Mouse (Mus musculus): Measurements from ENCODE around the gene 2310039H08Rik. TPM values are rescaled to one million over a fixed set of nuclear protein-coding genes. Genes with fewer than 3 reads are reported as not detected.

The 2310039H08Rik gene
- polyA plus RNA-seq, 1 experiment from 2014 or later = 60.2 TPM

GRCm38 (mm10) chr17:46771616-46772015 is 819 bp upstream of the 2310039H08Rik start:
- H3K4me1 ChIP-seq (replicated peaks; ENCODE audit: control insufficient read depth, insufficient read depth, low read length) = peaks cover 21% of the 10 kb centered on the region
- ATAC-seq (ENCODE audit: low read depth) = no peak
- no peaks in the 10 kb centered on the region for H3K27me3 ChIP-seq (ENCODE audit: control insufficient read depth, insufficient read depth, low read depth, low read length)
- peaks cover 17% of the 10 kb centered on the region for H3K36me3 ChIP-seq (ENCODE audit: control insufficient read depth, insufficient read depth, low read length)
- peak overlapping the region; percentile 89 for H3K9ac ChIP-seq (ENCODE audit: low read length)
- H3K27ac ChIP-seq (ENCODE audit: low read length) = peak overlapping the region; percentile 90; the same call in 1 of the 2 replicates
- peak overlapping the region; percentile 71 for H3K4me2 ChIP-seq (ENCODE audit: low read depth, low read length)
- peak overlapping the region; percentile 97 for H3K4me3 ChIP-seq (ENCODE audit: low read length)
- no peaks in the 10 kb centered on the region for H3K9me3 ChIP-seq (ENCODE audit: control insufficient read depth, low read length)
- WGBS = 46% methylated on average over 17 of the region's 17 CpGs

GRCm38 (mm10) chr17:46772038-46772403 is 414 bp upstream of the 2310039H08Rik start:
- Histone ChIP-seq H3K27me3 (ENCODE audit: control insufficient read depth, insufficient read depth, low read depth, low read length) (no peaks in the 10 kb centered on the region), H3K4me1 (replicated peaks; ENCODE audit: control insufficient read depth, insufficient read depth, low read length) (peaks cover 21% of the 10 kb centered on the region), H3K27ac (ENCODE audit: low read length) (peak overlapping the region; percentile 90), H3K4me2 (ENCODE audit: low read depth, low read length) (peak overlapping the region; percentile 71), H3K36me3 (ENCODE audit: control insufficient read depth, insufficient read depth, low read length) (peaks cover 21% of the 10 kb centered on the region), H3K9me3 (ENCODE audit: control insufficient read depth, low read length) (no peaks in the 10 kb centered on the region), H3K4me3 (ENCODE audit: low read length) (peak overlapping the region; percentile 97), H3K9ac (ENCODE audit: low read length) (peak overlapping the region; percentile 89)
- 2% methylated on average over 5 of the region's 5 CpGs for WGBS
- ATAC-seq (ENCODE audit: low read depth) = peak; percentile 32

- H3K4me2 ChIP-seq (ENCODE audit: low read depth, low read length) = peak overlapping the region; percentile 71
- H3K27ac ChIP-seq (ENCODE audit: low read length) = peak overlapping the region; percentile 90
- peak overlapping the region; percentile 97 for H3K4me3 ChIP-seq (ENCODE audit: low read length)
- peak; percentile 2; the same call in 1 of the 2 replicates for ATAC-seq (ENCODE audit: low read depth)
- H3K36me3 ChIP-seq (ENCODE audit: control insufficient read depth, insufficient read depth, low read length) = peaks cover 36% of the 10 kb centered on the region
- no peaks in the 10 kb centered on the region for H3K27me3 ChIP-seq (ENCODE audit: control insufficient read depth, insufficient read depth, low read depth, low read length)
- no peaks in the 10 kb centered on the region for H3K9me3 ChIP-seq (ENCODE audit: control insufficient read depth, low read length)
- H3K4me1 ChIP-seq (replicated peaks; ENCODE audit: control insufficient read depth, insufficient read depth, low read length) = peaks cover 21% of the 10 kb centered on the region
- peak overlapping the region; percentile 89 for H3K9ac ChIP-seq (ENCODE audit: low read length)
- 6% methylated on average over 19 of the region's 20 CpGs for WGBS
These were observed 1.1 kb downstream of the 2310039H08Rik start for GRCm38 (mm10) chr17:46773278-46774130.

- Histone ChIP-seq H3K4me3 (ENCODE audit: low read length) (0 out of 2 replicates have a peak overlapping the region, but pooled peaks have one; percentile 6), H3K9me3 (ENCODE audit: control insufficient read depth, low read length) (no peaks in the 10 kb centered on the region), H3K4me1 (replicated peaks; ENCODE audit: control insufficient read depth, insufficient read depth, low read length) (peaks cover 21% of the 10 kb centered on the region), H3K27ac (ENCODE audit: low read length) (no peak overlapping the region), H3K27me3 (ENCODE audit: control insufficient read depth, insufficient read depth, low read depth, low read length) (no peaks in the 10 kb centered on the region), H3K36me3 (ENCODE audit: control insufficient read depth, insufficient read depth, low read length) (peaks cover 41% of the 10 kb centered on the region), H3K9ac (ENCODE audit: low read length) (no peak overlapping the region), H3K4me2 (ENCODE audit: low read depth, low read length) (peak overlapping the region; percentile 71)
- WGBS = 47% methylated on average over 2 of the region's 2 CpGs
- ATAC-seq (ENCODE audit: low read depth) = no peak
These were observed 1.7 kb downstream of the 2310039H08Rik start for GRCm38 (mm10) chr17:46774131-46774472.

GRCm38 (mm10) chr17:46775070-46775469 is 2.6 kb downstream of the 2310039H08Rik start:
- 85% methylated on average over 9 of the region's 9 CpGs for WGBS
- H3K4me1 ChIP-seq (replicated peaks; ENCODE audit: control insufficient read depth, insufficient read depth, low read length) = peaks cover 21% of the 10 kb centered on the region
- H3K9me3 ChIP-seq (ENCODE audit: control insufficient read depth, low read length) = no peaks in the 10 kb centered on the region
- no peak overlapping the region for H3K4me2 ChIP-seq (ENCODE audit: low read depth, low read length)
- no peak overlapping the region for H3K4me3 ChIP-seq (ENCODE audit: low read length)
- peaks cover 50% of the 10 kb centered on the region for H3K36me3 ChIP-seq (ENCODE audit: control insufficient read depth, insufficient read depth, low read length)
- no peak overlapping the region for H3K27ac ChIP-seq (ENCODE audit: low read length)
- H3K27me3 ChIP-seq (ENCODE audit: control insufficient read depth, insufficient read depth, low read depth, low read length) = no peaks in the 10 kb centered on the region
- H3K9ac ChIP-seq (ENCODE audit: low read length) = no peak overlapping the region
- ATAC-seq (ENCODE audit: low read depth) = no peak

- Histone ChIP-seq H3K27ac (ENCODE audit: low read length) (peak overlapping the region; percentile 69), H3K9me3 (ENCODE audit: control insufficient read depth, low read length) (no peaks in the 10 kb centered on the region), H3K4me3 (ENCODE audit: low read length) (no peak overlapping the region), H3K9ac (ENCODE audit: low read length) (no peak overlapping the region), H3K36me3 (ENCODE audit: control insufficient read depth, insufficient read depth, low read length) (peaks cover 57% of the 10 kb centered on the region), H3K4me2 (ENCODE audit: low read depth, low read length) (no peak overlapping the region), H3K27me3 (ENCODE audit: control insufficient read depth, insufficient read depth, low read depth, low read length) (no peaks in the 10 kb centered on the region), H3K4me1 (replicated peaks; ENCODE audit: control insufficient read depth, insufficient read depth, low read length) (peaks cover 22% of the 10 kb centered on the region)
- WGBS = 39% methylated on average over 3 of the region's 3 CpGs
- ATAC-seq (ENCODE audit: low read depth) = no peak
These were observed 3.7 kb downstream of the 2310039H08Rik start for GRCm38 (mm10) chr17:46776087-46776486.

- peak overlapping the region; percentile 82 for H3K9ac ChIP-seq (ENCODE audit: low read length)
- peak overlapping the region; percentile 77 for H3K4me3 ChIP-seq (ENCODE audit: low read length)
- peaks cover 6% of the 10 kb centered on the region for H3K4me1 ChIP-seq (replicated peaks; ENCODE audit: control insufficient read depth, insufficient read depth, low read length)
- H3K36me3 ChIP-seq (ENCODE audit: control insufficient read depth, insufficient read depth, low read length) = peaks cover 37% of the 10 kb centered on the region
- peak; percentile 4; the same call in 1 of the 2 replicates for ATAC-seq (ENCODE audit: low read depth)
- H3K27me3 ChIP-seq (ENCODE audit: control insufficient read depth, insufficient read depth, low read depth, low read length) = no peaks in the 10 kb centered on the region
- 2% methylated on average over 11 of the region's 11 CpGs for WGBS
- peak overlapping the region; percentile 88 for H3K27ac ChIP-seq (ENCODE audit: low read length)
- H3K4me2 ChIP-seq (ENCODE audit: low read depth, low read length) = peak overlapping the region; percentile 74
- H3K9me3 ChIP-seq (ENCODE audit: control insufficient read depth, low read length) = no peaks in the 10 kb centered on the region
These were observed 9.4 kb downstream of the 2310039H08Rik start for GRCm38 (mm10) chr17:46781876-46782275.

- Histone ChIP-seq H3K4me3 (ENCODE audit: low read length) (peak within 1 kb of the TSS; percentile 77), H3K9ac (ENCODE audit: low read length) (peak within 1 kb of the TSS; percentile 82), H3K27ac (ENCODE audit: low read length) (peak within 1 kb of the TSS; percentile 89), H3K4me2 (ENCODE audit: low read depth, low read length) (peak within 1 kb of the TSS; percentile 74), H3K4me1 (replicated peaks; ENCODE audit: control insufficient read depth, insufficient read depth, low read length) (peaks cover 6% of the 10 kb centered on the region), H3K27me3 (ENCODE audit: control insufficient read depth, insufficient read depth, low read depth, low read length) (no peaks in the 10 kb centered on the region), H3K9me3 (ENCODE audit: control insufficient read depth, low read length) (no peaks in the 10 kb centered on the region), H3K36me3 (ENCODE audit: control insufficient read depth, insufficient read depth, low read length) (peaks cover 30% of the 10 kb centered on the region)
- ATAC-seq (ENCODE audit: low read depth) = peak; percentile 97
- under 1% methylated on average over 44 of the region's 44 CpGs for WGBS
These were observed 10.1 kb downstream of the 2310039H08Rik start, which contains the start of gene Rpl7l1 for GRCm38 (mm10) chr17:46782341-46783221. Gene Rpl7l1 (minus strand): TSS chr17:46782672.

- H3K4me2 ChIP-seq (ENCODE audit: low read depth, low read length) = peak overlapping the region; percentile 74
- peak overlapping the region; percentile 81 for H3K9ac ChIP-seq (ENCODE audit: low read length)
- 84% methylated on average over 2 of the region's 2 CpGs for WGBS
- H3K36me3 ChIP-seq (ENCODE audit: control insufficient read depth, insufficient read depth, low read length) = peaks cover 24% of the 10 kb centered on the region
- no peak for ATAC-seq (ENCODE audit: low read depth)
- H3K27ac ChIP-seq (ENCODE audit: low read length) = peak overlapping the region; percentile 89
- peaks cover 6% of the 10 kb centered on the region for H3K4me1 ChIP-seq (replicated peaks; ENCODE audit: control insufficient read depth, insufficient read depth, low read length)
- no peaks in the 10 kb centered on the region for H3K9me3 ChIP-seq (ENCODE audit: control insufficient read depth, low read length)
- peak overlapping the region; percentile 77 for H3K4me3 ChIP-seq (ENCODE audit: low read length)
- no peaks in the 10 kb centered on the region for H3K27me3 ChIP-seq (ENCODE audit: control insufficient read depth, insufficient read depth, low read depth, low read length)
These were observed 10.8 kb downstream of the 2310039H08Rik start for GRCm38 (mm10) chr17:46783222-46783565.
